ENCODE assay signal across 26 mouse cellular contexts in genomic region chr5:145900436-145900990, GRCm38 (mm10). TPM values are rescaled to one million over a fixed set of nuclear protein-coding genes. Genes with fewer than 3 reads are reported as not detected.
DNase-seq lines count a peak whose midpoint lies in the region; ATAC-seq and TF ChIP-seq lines count a peak whose summit lies in the region.
"Had no signal": no experiment of that assay in that cellular context is flagged by ENCODE, and none has a peak within 500 bp of the region (broad histone marks: within the 10 kb centered on the region; RNA-seq: fewer than 3 reads in every experiment).

No protein-coding gene starts in this region.

- H3K4me2 ChIP-seq in liver, embryonic 16.5 days (ENCODE audit: low read depth, low read length) = no peak overlapping the region
- H3K4me2 ChIP-seq in liver, embryonic 11.5 days = no peak overlapping the region
- H3K4me2 ChIP-seq: embryonic facial prominence, embryonic 12.5 days; forebrain, embryonic 13.5 days; forebrain, embryonic 15.5 days had no signal

- 39% methylated on average over 2 of the region's 2 CpGs for WGBS in liver, embryonic 16.5 days (ENCODE audit: insufficient replicate concordance)
- 43% methylated on average over 2 of the region's 2 CpGs for WGBS in liver, embryonic 11.5 days
- 57% methylated on average over 2 of the region's 2 CpGs for WGBS in small intestine, adult 2 months

- no peak for TF ChIP-seq CTCF in small intestine, adult 2 months (IDR thresholded peaks at IDR 0.05; ENCODE audit: extremely low read depth, insufficient read length, insufficient replicate concordance, low read depth, low read length)

- H3K27ac ChIP-seq in liver, embryonic 16.5 days (ENCODE audit: low read length) = no peak overlapping the region
- H3K27ac ChIP-seq in liver, embryonic 11.5 days (ENCODE audit: low read depth, low read length) = no peak overlapping the region
- peak overlapping the region; percentile 62; the same call in 1 of the 2 replicates for H3K27ac ChIP-seq in small intestine, adult 2 months (ENCODE audit: insufficient read depth, low read depth, low read length)
- H3K27ac ChIP-seq: embryonic facial prominence, embryonic 10.5 days; embryonic facial prominence, embryonic 12.5 days; forebrain, embryonic 13.5 days; forebrain, embryonic 15.5 days had no signal

- no peak for TF ChIP-seq POLR2A in small intestine, adult 2 months (IDR thresholded peaks at IDR 0.05; ENCODE audit: low read depth, low read length)

- 0 out of 2 replicates have a peak, but pooled peaks have one; percentile 21 for ATAC-seq in liver, embryonic 16.5 days (ENCODE audit: low read depth)
- no peak for ATAC-seq in liver, embryonic 11.5 days (replicated peaks; ENCODE audit: low FRiP score)
- ATAC-seq: activated CD4-positive, CD25-positive, alpha-beta regulatory T cell, adult 4 months; CD4-positive, CD25-positive, alpha-beta regulatory T cell, adult 4 months; forebrain, embryonic 13.5 days; forebrain, embryonic 15.5 days; Patski had no signal

- H3K4me3 ChIP-seq in liver, embryonic 16.5 days (ENCODE audit: low read depth, low read length) = no peak overlapping the region
- H3K4me3 ChIP-seq in liver, embryonic 11.5 days (ENCODE audit: low read depth, low read length) = no peak overlapping the region
- H3K4me3 ChIP-seq in small intestine, adult 2 months (ENCODE audit: low read depth, low read length) = no peak overlapping the region
- H3K4me3 ChIP-seq: embryonic facial prominence, embryonic 10.5 days; embryonic facial prominence, embryonic 12.5 days; forebrain, embryonic 13.5 days; forebrain, embryonic 15.5 days had no signal

- H3K9me3 ChIP-seq in liver, embryonic 16.5 days (replicated peaks; ENCODE audit: control insufficient read depth, low read length) = no peaks in the 10 kb centered on the region; the same call in 1 of the 2 replicates
- peaks cover 14% of the 10 kb centered on the region; the same call in 1 of the 2 replicates for H3K9me3 ChIP-seq in liver, embryonic 11.5 days (ENCODE audit: control insufficient read depth, low read length)

- H3K27me3 ChIP-seq in liver, embryonic 16.5 days (ENCODE audit: control insufficient read depth, insufficient read depth, low read depth, low read length) = no peaks in the 10 kb centered on the region
- H3K27me3 ChIP-seq in liver, embryonic 11.5 days (replicated peaks; ENCODE audit: control insufficient read depth, insufficient read depth, low read length) = no peaks in the 10 kb centered on the region
- H3K27me3 ChIP-seq in small intestine, adult 2 months (ENCODE audit: control insufficient read depth, insufficient read depth, low read length) = no peaks in the 10 kb centered on the region
- H3K27me3 ChIP-seq: CH12.LX; embryonic facial prominence, embryonic 12.5 days; forebrain, embryonic 13.5 days; forebrain, embryonic 15.5 days; Patski had no signal

- no peak overlapping the region for H3K9ac ChIP-seq in liver, embryonic 16.5 days (ENCODE audit: low read depth, low read length)
- H3K9ac ChIP-seq in liver, embryonic 11.5 days (ENCODE audit: low read depth, low read length) = no peak overlapping the region
- H3K9ac ChIP-seq: embryonic facial prominence, embryonic 12.5 days; forebrain, embryonic 13.5 days; forebrain, embryonic 15.5 days had no signal

- no peaks in the 10 kb centered on the region for H3K36me3 ChIP-seq in liver, embryonic 16.5 days (ENCODE audit: control insufficient read depth, insufficient read depth)
- H3K36me3 ChIP-seq in liver, embryonic 11.5 days (ENCODE audit: control insufficient read depth, insufficient read depth, low read length) = no peaks in the 10 kb centered on the region
- no peaks in the 10 kb centered on the region for H3K36me3 ChIP-seq in small intestine, adult 2 months (ENCODE audit: control insufficient read depth, insufficient read depth, low read length)
- H3K36me3 ChIP-seq: embryonic facial prominence, embryonic 10.5 days; embryonic facial prominence, embryonic 12.5 days; forebrain, embryonic 15.5 days; G1E had no signal

- H3K4me1 ChIP-seq in liver, embryonic 16.5 days (ENCODE audit: control insufficient read depth, low read depth, low read length) = no peaks in the 10 kb centered on the region
- no peaks in the 10 kb centered on the region for H3K4me1 ChIP-seq in liver, embryonic 11.5 days (replicated peaks; ENCODE audit: control insufficient read depth, insufficient read depth, low read length)
- H3K4me1 ChIP-seq in small intestine, adult 2 months (ENCODE audit: control insufficient read depth, insufficient read depth, insufficient read length, low read length) = peaks cover 9% of the 10 kb centered on the region; the same call in 1 of the 2 replicates
- H3K4me1 ChIP-seq: embryonic facial prominence, embryonic 10.5 days; embryonic facial prominence, embryonic 12.5 days; forebrain, embryonic 13.5 days; forebrain, embryonic 15.5 days had no signal

- DNase-seq in kidney, adult 9 months = peak; percentile 14
- DNase-seq in kidney, postnatal 14 days = no peak
- DNase-seq in liver, embryonic 11.5 days (ENCODE audit: low spot score) = no peak
- DNase-seq: adrenal gland, adult 8-10 months; adrenal gland, postnatal 14 days; adrenal gland, postnatal 36 days; B cell, adult 2 months; cerebellum, adult 11-12 months; cerebellum, adult 2 months; cerebellum, adult 9-10 months; cerebellum, postnatal 10 days; cerebellum, postnatal 25 days had no signal

RNA-seq across cellular contexts. Expression of gene Cyp3a11, which starts 20.7 kb away (rescaled TPM):
- polyA plus RNA-seq in liver, embryonic 16.5 days (2015; fragmentation: Nextera tagmentation; extraction: Ambion mirVana) = 45.1 and 47.1 TPM in 2 replicates
- not detected in 2 replicates for polyA plus RNA-seq in liver, embryonic 11.5 days (2014; fragmentation: Nextera tagmentation; extraction: Ambion mirVana)
- polyA plus RNA-seq in small intestine, adult 2 months (2012; rRNA removed) = 15.8 and 16.6 TPM in 2 replicates
- polyA plus RNA-seq: activated CD4-positive, CD25-positive, alpha-beta regulatory T cell, adult 4 months; CD4-positive, CD25-positive, alpha-beta regulatory T cell, adult 4 months; cerebellum, adult 2 months; cortical plate, adult 2 months; embryonic facial prominence, embryonic 10.5 days; embryonic facial prominence, embryonic 12.5 days; embryonic facial prominence, embryonic 14.5 days; forebrain, embryonic 11.5 days; forebrain, embryonic 13.5 days; forebrain, embryonic 15.5 days; G1E; Patski had no signal

Comparison
In these comparisons a context has a peak if more than half of its experiments do, and no peak if none do; other contexts are left out.
1. RNA of gene Cyp3a11, which starts 20.7 kb away (polyA plus RNA-seq): 45.1 to 47.1 TPM in liver, embryonic 16.5 days and 15.8 to 16.6 TPM in small intestine, adult 2 months; not detected in liver, embryonic 11.5 days; every median in the first group is over 10 times any median in the second.